Mouse (Mus musculus) midbrain, embryonic 14.5 days (tissue): ENCODE measurements around the gene Hist3h2ba. TPM values are rescaled to one million over a fixed set of nuclear protein-coding genes. Genes with fewer than 3 reads are reported as not detected.

Source experiments
- ATAC-seq: fragments of 200-750 bp; cut with Nextera tagmentation; 2 replicates; pipeline ENCODE4 v1.8.0; 2017; ENCODE audit warnings: moderate number of reproducible peaks, moderate library complexity; ENCODE audit not compliant: low FRiP score, low TSS enrichment
- DNase-seq: peaks from one replicate; pipeline ENCODE4 v3.0.0-alpha.2; 2015
- H3K27ac ChIP-seq: fragments of 300-500 bp; sonication (generic); replicated peaks from 2 replicates; pipeline ENCODE4 v1.5.1; 2014; ENCODE audit warnings: mild to moderate bottlenecking, low read depth, low read length, moderate library complexity
- H3K27me3 ChIP-seq: fragments of 300-500 bp; sonication (generic); 2 replicates; pipeline ENCODE4 v1.6.1; 2014; ENCODE audit warnings: low read length, control low read depth, mixed read lengths; ENCODE audit not compliant: control insufficient read depth, insufficient read depth
- H3K36me3 ChIP-seq: fragments of 300-500 bp; sonication (generic); 2 replicates; pipeline ENCODE4 v1.6.1; 2014; ENCODE audit warnings: low read length, control low read depth; ENCODE audit not compliant: control insufficient read depth, insufficient read depth
- H3K4me1 ChIP-seq: fragments of 300-500 bp; sonication (generic); 2 replicates; pipeline ENCODE4 v1.6.1; 2014; ENCODE audit warnings: mild to moderate bottlenecking, antibody characterized with exemption, low read length, control low read depth; ENCODE audit not compliant: control insufficient read depth, insufficient read depth
- H3K4me2 ChIP-seq: fragments of 300-500 bp; sonication (generic); 2 replicates; pipeline ENCODE4 v1.6.1; 2014; ENCODE audit warnings: mild to moderate bottlenecking, low read length, moderate library complexity
- H3K4me3 ChIP-seq: fragments of 300-500 bp; sonication (generic); replicated peaks from 2 replicates; pipeline ENCODE4 v1.5.1; 2014; ENCODE audit warnings: low read depth, low read length
- H3K9ac ChIP-seq: fragments of 300-500 bp; sonication (generic); replicated peaks from 2 replicates; pipeline ENCODE4 v1.6.1; 2014; ENCODE audit warnings: mild to moderate bottlenecking, low read length, moderate library complexity
- H3K9me3 ChIP-seq: fragments of 300-500 bp; sonication (generic); 2 replicates; pipeline ENCODE4 v1.6.1; 2016; ENCODE audit warnings: low read length, control low read depth, mixed read lengths; ENCODE audit not compliant: control insufficient read depth
- WGBS: fragments of 180-500 bp; shearing (Covaris S2); extraction: QIAGEN DNeasy Blood & Tissue Kit; methylation state at CpG from one replicate; pipeline ENCODE4 v1.1.7; 2014; 5-methylcytosine and 5-hydroxymethylcytosine counted together
- polyA plus RNA-seq: library from polyadenylated mRNA; unstranded; fragments of >200 nt; fragmentation: Nextera tagmentation; extraction: Ambion mirVana; gene quantifications from 2 replicates; pipeline ENCODE4 v1.2.1, GENCODE M21; 2014

Gene Hist3h2ba
- polyA plus RNA-seq, 1 experiment from 2014 or later = 239 TPM

DNA sequence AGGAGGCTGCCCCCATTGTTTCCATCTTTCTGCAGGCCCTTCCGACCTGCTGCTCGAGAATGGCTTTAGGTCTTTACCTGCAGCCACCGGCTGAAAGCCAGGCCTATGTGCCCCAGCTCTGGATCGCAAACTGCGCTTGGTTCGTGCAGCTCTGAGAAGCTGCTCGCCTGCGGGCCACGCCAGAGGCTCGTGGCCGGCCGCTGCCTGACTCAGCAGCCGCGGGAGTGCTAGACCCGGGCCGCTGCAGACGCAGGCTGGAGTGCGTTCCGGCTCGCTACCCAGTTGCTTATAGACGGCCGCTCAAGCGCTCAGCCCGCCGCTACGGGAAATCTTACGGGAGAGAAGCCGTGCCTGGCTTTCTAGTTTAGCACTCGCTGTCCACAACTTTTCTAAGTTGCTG, 28.4 kb downstream of the Hist3h2ba start:
- Histone ChIP-seq H3K27ac (peak overlapping the region; percentile 62), H3K27me3 (no peaks in the 10 kb centered on the region), H3K36me3 (peaks cover 5% of the 10 kb centered on the region), H3K9ac (peak overlapping the region; percentile 88), H3K4me2 (peak overlapping the region; percentile 99), H3K4me3 (peak overlapping the region; percentile 92), H3K4me1 (peaks cover 22% of the 10 kb centered on the region), H3K9me3 (no peaks in the 10 kb centered on the region)
- under 1% methylated on average over 29 of the region's 29 CpGs for whole genome bisulfite sequencing
- no peak for ATAC-seq
- no peak for DNase-seq

GRCm38 (mm10) chr11:58977607-58978026, 28.9 kb downstream of the Hist3h2ba start:
- Histone ChIP-seq H3K27ac (peak overlapping the region; percentile 62), H3K9me3 (no peaks in the 10 kb centered on the region), H3K36me3 (peaks cover 10% of the 10 kb centered on the region), H3K4me1 (peaks cover 22% of the 10 kb centered on the region), H3K9ac (peak overlapping the region; percentile 88), H3K4me3 (peak overlapping the region; percentile 92), H3K4me2 (peak overlapping the region; percentile 99), H3K27me3 (no peaks in the 10 kb centered on the region)
- no peak for ATAC-seq
- DNase-seq = no peak
- under 1% methylated on average over 21 of the region's 21 CpGs for WGBS

- Histone ChIP-seq H3K4me3 (peak within 1 kb of the TSS; percentile 92), H3K27ac (peak within 1 kb of the TSS; percentile 62), H3K27me3 (no peaks in the 10 kb centered on the region), H3K4me2 (peak within 1 kb of the TSS; percentile 99), H3K9me3 (no peaks in the 10 kb centered on the region), H3K4me1 (peaks cover 22% of the 10 kb centered on the region), H3K36me3 (peaks cover 14% of the 10 kb centered on the region), H3K9ac (peak within 1 kb of the TSS; percentile 88)
- DNase-seq (peak; percentile 88), ATAC-seq (peak; percentile 68; the same call in 1 of the 2 replicates)
- under 1% methylated on average over 64 of the region's 64 CpGs for WGBS
Measured at GRCm38 (mm10) chr11:58978027-58978705, 29.4 kb downstream of the Hist3h2ba start, which contains the start of gene Trim11. Gene Trim11 (plus strand): TSS chr11:58978093.

- Histone ChIP-seq H3K9ac (peak overlapping the region; percentile 88), H3K4me2 (peak overlapping the region; percentile 99), H3K27ac (no peak overlapping the region), H3K9me3 (no peaks in the 10 kb centered on the region), H3K4me1 (peaks cover 22% of the 10 kb centered on the region), H3K27me3 (no peaks in the 10 kb centered on the region), H3K36me3 (peaks cover 16% of the 10 kb centered on the region), H3K4me3 (peak overlapping the region; percentile 92)
- 8% methylated on average over 5 of the region's 5 CpGs for WGBS
- DNase-seq (no peak), ATAC-seq (no peak)
Measured at GRCm38 (mm10) chr11:58978706-58979030, 29.9 kb downstream of the Hist3h2ba start.

DNA sequence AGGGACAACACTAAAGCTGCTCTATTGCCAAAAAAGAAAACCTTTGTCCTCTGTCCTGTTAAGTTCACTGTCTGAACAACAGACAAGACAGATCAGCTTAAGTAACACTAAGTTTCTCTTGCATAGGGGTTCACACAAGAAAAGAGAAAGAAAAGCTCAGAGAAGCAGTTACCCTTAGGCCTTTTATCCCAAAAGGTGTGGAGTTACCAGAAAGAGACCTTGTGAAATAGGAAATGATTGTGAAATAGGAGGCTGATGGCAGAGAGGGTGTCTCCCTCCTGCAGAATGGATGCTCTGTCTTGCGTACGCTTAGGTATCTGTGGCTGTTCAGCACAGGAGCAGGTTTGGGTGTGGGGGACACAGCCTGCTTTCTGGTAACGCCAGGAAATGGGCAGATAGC, 30.5 kb downstream of the Hist3h2ba start:
- H3K4me1 ChIP-seq = peaks cover 22% of the 10 kb centered on the region
- ATAC-seq (no peak), DNase-seq (no peak)
- no peaks in the 10 kb centered on the region for H3K27me3 ChIP-seq
- peak overlapping the region; percentile 92 for H3K4me3 ChIP-seq
- WGBS = 88% methylated on average over 3 of the region's 3 CpGs
- peaks cover 21% of the 10 kb centered on the region for H3K36me3 ChIP-seq
- H3K9me3 ChIP-seq = no peaks in the 10 kb centered on the region
- H3K9ac ChIP-seq = peak overlapping the region; percentile 88
- H3K27ac ChIP-seq = no peak overlapping the region
- H3K4me2 ChIP-seq = peak overlapping the region; percentile 99

DNA sequence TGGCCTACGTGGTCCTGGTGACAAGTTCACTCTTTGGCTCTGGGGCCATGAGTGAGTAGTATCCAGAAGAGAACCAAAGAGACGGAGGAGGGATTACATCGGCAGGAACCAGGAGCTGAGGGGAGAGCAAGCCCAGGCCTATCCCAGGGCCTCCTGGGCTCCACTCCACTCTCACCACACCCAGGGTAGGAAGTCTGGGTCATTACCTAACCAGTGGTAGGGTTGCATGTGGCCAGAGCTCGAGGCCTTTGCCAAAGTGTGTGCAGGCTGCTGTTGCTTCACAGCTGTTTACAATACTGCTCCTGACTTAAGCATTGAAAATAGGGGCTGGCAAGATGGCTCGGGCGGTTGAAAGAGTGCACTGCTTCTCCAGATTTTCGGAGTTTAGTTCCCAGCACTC, 30.9 kb downstream of the Hist3h2ba start:
- H3K27me3 ChIP-seq = no peaks in the 10 kb centered on the region
- DNase-seq (no peak), ATAC-seq (no peak)
- no peak overlapping the region for H3K27ac ChIP-seq
- H3K4me1 ChIP-seq = peaks cover 22% of the 10 kb centered on the region
- peaks cover 25% of the 10 kb centered on the region for H3K36me3 ChIP-seq
- peak overlapping the region; percentile 99 for H3K4me2 ChIP-seq
- peak overlapping the region; percentile 92 for H3K4me3 ChIP-seq
- H3K9me3 ChIP-seq = no peaks in the 10 kb centered on the region
- peak overlapping the region; percentile 29; the same call in 1 of the 2 replicates for H3K9ac ChIP-seq
- whole genome bisulfite sequencing = 87% methylated on average over 7 of the region's 7 CpGs

DNA sequence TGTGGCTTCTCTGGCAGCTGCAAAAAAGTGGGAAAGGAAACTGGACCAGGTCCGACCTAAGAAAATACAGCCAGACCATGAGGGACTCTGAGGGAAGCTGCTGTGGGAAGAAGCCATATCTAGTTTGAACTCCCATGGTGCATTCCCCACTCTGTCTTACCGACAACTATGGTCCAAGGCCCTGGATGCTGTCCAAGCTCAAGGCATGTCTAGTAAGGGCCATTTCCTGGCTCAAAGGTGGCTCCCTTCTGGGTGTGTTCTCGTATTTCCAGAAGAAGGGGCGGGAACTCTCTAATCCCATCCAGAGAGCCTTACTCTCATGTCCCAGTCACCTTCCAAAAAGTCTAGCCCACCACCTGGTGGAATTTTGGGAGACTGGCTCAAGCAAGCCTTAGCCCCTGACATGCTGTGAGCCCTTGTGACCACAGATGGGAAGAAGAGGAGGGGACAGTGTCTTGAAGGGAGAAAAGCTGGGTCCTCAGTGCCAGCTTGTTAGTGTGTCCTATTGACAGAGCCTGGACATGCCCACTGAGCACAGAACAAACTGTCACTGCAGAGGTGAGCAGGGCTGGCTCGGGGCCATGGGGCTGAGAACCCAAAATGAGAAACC, 31.8 kb downstream of the Hist3h2ba start:
- Histone ChIP-seq H3K4me2 (no peak overlapping the region), H3K4me3 (no peak overlapping the region), H3K9ac (no peak overlapping the region), H3K36me3 (peaks cover 33% of the 10 kb centered on the region), H3K4me1 (peaks cover 22% of the 10 kb centered on the region), H3K27ac (no peak overlapping the region), H3K9me3 (no peaks in the 10 kb centered on the region), H3K27me3 (no peaks in the 10 kb centered on the region)
- DNase-seq (no peak), ATAC-seq (no peak)
- WGBS = 73% methylated on average over 5 of the region's 5 CpGs

DNA sequence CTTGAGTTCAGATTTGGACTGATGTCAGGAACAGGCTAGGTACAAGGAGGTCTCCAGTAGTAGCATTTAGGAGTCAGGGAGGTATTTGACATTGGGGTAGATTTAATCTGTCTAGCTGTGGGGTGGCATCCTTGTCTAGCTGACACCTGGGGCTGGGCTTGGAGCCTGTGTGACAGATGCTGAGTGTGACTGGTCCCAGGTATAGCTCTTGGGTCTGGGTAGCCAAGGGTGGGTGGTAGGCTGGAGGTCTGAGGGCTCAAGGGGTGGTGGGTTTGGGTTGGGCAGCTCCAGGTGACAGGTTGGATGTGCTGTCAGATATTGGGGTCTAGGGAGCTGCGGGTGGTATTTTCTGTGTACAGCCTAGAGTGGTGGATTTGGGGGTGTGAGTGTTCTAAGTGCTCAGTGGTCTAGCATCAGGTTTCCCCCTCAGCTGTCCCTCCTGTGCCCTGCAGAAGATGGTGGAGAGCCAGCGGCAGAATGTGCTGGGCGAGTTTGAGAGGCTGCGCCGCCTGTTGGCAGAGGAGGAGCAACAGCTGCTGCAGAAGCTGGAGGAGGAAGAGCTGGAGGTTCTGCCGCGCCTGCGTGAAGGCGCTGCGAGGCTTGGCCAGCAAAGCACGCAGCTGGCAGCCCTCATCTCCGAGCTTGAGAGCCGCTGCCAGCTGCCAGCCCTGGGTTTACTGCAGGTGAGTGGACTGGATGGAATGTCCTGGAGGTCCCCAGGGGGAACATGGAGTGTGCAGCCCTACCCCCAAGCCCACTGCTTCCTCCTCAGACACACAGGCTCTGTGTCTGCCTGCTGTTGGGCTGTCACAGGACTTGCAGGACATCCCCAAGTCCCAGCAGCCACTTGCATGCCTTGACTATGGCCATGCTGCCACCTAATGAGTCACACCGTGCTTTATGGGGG, 33.1 kb downstream of the Hist3h2ba start:
- H3K4me1 ChIP-seq = peaks cover 21% of the 10 kb centered on the region
- no peak overlapping the region for H3K27ac ChIP-seq
- WGBS = 60% methylated on average over 14 of the region's 14 CpGs
- no peaks in the 10 kb centered on the region for H3K9me3 ChIP-seq
- H3K9ac ChIP-seq = no peak overlapping the region
- H3K4me2 ChIP-seq = no peak overlapping the region
- H3K4me3 ChIP-seq = no peak overlapping the region
- peaks cover 45% of the 10 kb centered on the region for H3K36me3 ChIP-seq
- ATAC-seq (no peak), DNase-seq (peak; percentile 70)
- H3K27me3 ChIP-seq = no peaks in the 10 kb centered on the region
